ENCODE assay signal across 18 mouse cellular contexts in genomic region chr5:44242828-44243227, GRCm38 (mm10). TPM values are rescaled to one million over a fixed set of nuclear protein-coding genes. Genes with fewer than 3 reads are reported as not detected.
DNase-seq lines count a peak whose midpoint lies in the region; ATAC-seq and TF ChIP-seq lines count a peak whose summit lies in the region.
"Had no signal": no experiment of that assay in that cellular context is flagged by ENCODE, and none has a peak within 500 bp of the region (broad histone marks: within the 10 kb centered on the region; RNA-seq: fewer than 3 reads in every experiment).

No protein-coding gene starts in this region.

- 24% methylated on average over 4 of the region's 4 CpGs for WGBS in liver, adult 2 months
- WGBS in liver, embryonic 11.5 days = 74% methylated on average over 4 of the region's 4 CpGs

- H3K27me3 ChIP-seq in liver, adult 2 months (ENCODE audit: control insufficient read depth, insufficient read depth, low read length) = no peaks in the 10 kb centered on the region
- H3K27me3 ChIP-seq in liver, embryonic 11.5 days (replicated peaks; ENCODE audit: control insufficient read depth, insufficient read depth, low read length) = no peaks in the 10 kb centered on the region
- H3K27me3 ChIP-seq: embryonic facial prominence, embryonic 12.5 days had no signal

- DNase-seq in liver, adult 2 months (ENCODE audit: extremely low read depth, low read depth, low spot score) = peak; percentile 93
- no peak for DNase-seq in liver, embryonic 11.5 days (ENCODE audit: low spot score)
- peak; percentile 97 for DNase-seq in adipocyte (ENCODE audit: low spot score)
- peak; percentile 67 for DNase-seq in gonadal fat pad, adult 2 months (ENCODE audit: low read depth)
- DNase-seq in kidney, adult 18-20 months = no peak
- DNase-seq: adrenal gland, adult 8-10 months; adrenal gland, postnatal 14 days; adrenal gland, postnatal 36 days; cerebellum, adult 11-12 months; cerebellum, adult 2 months; cerebellum, adult 9-10 months; cerebellum, postnatal 10 days; cerebellum, postnatal 25 days had no signal

- H3K9me3 ChIP-seq in liver, embryonic 11.5 days (ENCODE audit: control insufficient read depth, low read length) = no peaks in the 10 kb centered on the region
- H3K9me3 ChIP-seq: embryonic facial prominence, embryonic 10.5 days; embryonic facial prominence, embryonic 12.5 days; forebrain, embryonic 12.5 days had no signal

- no peak for TF ChIP-seq CTCF in liver, adult 2 months (IDR thresholded peaks at IDR 0.05; ENCODE audit: low read depth, low read length)

- H3K36me3 ChIP-seq in liver, adult 2 months (ENCODE audit: control insufficient read depth, insufficient read depth, low read length) = no peaks in the 10 kb centered on the region
- no peaks in the 10 kb centered on the region for H3K36me3 ChIP-seq in liver, embryonic 11.5 days (ENCODE audit: control insufficient read depth, insufficient read depth, low read length)
- H3K36me3 ChIP-seq: embryonic facial prominence, embryonic 10.5 days; embryonic facial prominence, embryonic 12.5 days; forebrain, embryonic 12.5 days had no signal

- no peaks in the 10 kb centered on the region for H3K79me2 ChIP-seq in liver, adult 2 months (ENCODE audit: control insufficient read depth, insufficient read depth, low read length)

- H3K4me2 ChIP-seq in liver, embryonic 11.5 days = no peak overlapping the region
- H3K4me2 ChIP-seq: embryonic facial prominence, embryonic 12.5 days; forebrain, embryonic 12.5 days had no signal

- H3K9ac ChIP-seq in liver, adult 2 months (ENCODE audit: low read depth, low read length) = no peak overlapping the region
- no peak overlapping the region for H3K9ac ChIP-seq in liver, embryonic 11.5 days (ENCODE audit: low read depth, low read length)
- H3K9ac ChIP-seq: embryonic facial prominence, embryonic 12.5 days; forebrain, embryonic 12.5 days had no signal

- H3K4me3 ChIP-seq in liver, adult 2 months (ENCODE audit: insufficient read depth, low read depth, low read length) = no peak overlapping the region
- H3K4me3 ChIP-seq in liver, embryonic 11.5 days (ENCODE audit: low read depth, low read length) = no peak overlapping the region
- H3K4me3 ChIP-seq: embryonic facial prominence, embryonic 10.5 days; embryonic facial prominence, embryonic 12.5 days; forebrain, embryonic 12.5 days had no signal

- H3K27ac ChIP-seq in liver, adult 2 months (replicated peaks; ENCODE audit: insufficient read depth, low read depth, low read length) = peak overlapping the region; percentile 84
- H3K27ac ChIP-seq in liver, embryonic 11.5 days (ENCODE audit: low read depth, low read length) = no peak overlapping the region
- H3K27ac ChIP-seq: embryonic facial prominence, embryonic 10.5 days; embryonic facial prominence, embryonic 12.5 days; forebrain, embryonic 12.5 days had no signal

- no peak for TF ChIP-seq POLR2A in liver, adult 2 months (IDR thresholded peaks at IDR 0.05; ENCODE audit: extremely low read depth, insufficient read depth, low read length)

- no peak for ATAC-seq in liver, embryonic 11.5 days (replicated peaks; ENCODE audit: low FRiP score)
- ATAC-seq: forebrain, embryonic 14.5 days; forebrain, embryonic 16.5 days had no signal

- H3K4me1 ChIP-seq in liver, adult 2 months (ENCODE audit: control insufficient read depth, insufficient read depth, low read length) = peaks cover 31% of the 10 kb centered on the region
- H3K4me1 ChIP-seq in liver, embryonic 11.5 days (replicated peaks; ENCODE audit: control insufficient read depth, insufficient read depth, low read length) = 0 out of 2 replicates have a peak, but pooled peaks cover 6% of the 10 kb centered on the region
- H3K4me1 ChIP-seq: embryonic facial prominence, embryonic 12.5 days; forebrain, embryonic 12.5 days had no signal

RNA-seq across cellular contexts. Expression of gene Tapt1, which starts 16.4 kb away (rescaled TPM):
- 63.5 and 68.6 TPM in 2 replicates for total RNA-seq in liver, adult 2 months (2014; rRNA removed)
- 34.8 and 35.8 TPM in 2 replicates for polyA plus RNA-seq in liver, adult 2 months (2012; rRNA removed)
- polyA plus RNA-seq in liver, embryonic 11.5 days (2014; fragmentation: Nextera tagmentation; extraction: Ambion mirVana) = 49.7 and 51.0 TPM in 2 replicates
- polyA plus RNA-seq in gonadal fat pad, adult 2 months (2012; rRNA removed) = 34.4 and 42.6 TPM in 2 replicates

Comparison
In these comparisons a context has a peak if more than half of its experiments do, and no peak if none do; other contexts are left out.
1. DNase-seq: peak in liver, adult 2 months (single experiment), adipocyte (single experiment) and gonadal fat pad, adult 2 months (single experiment); none in liver, embryonic 11.5 days (single experiment) and kidney, adult 18-20 months (single experiment).